Mouse (Mus musculus) cerebellum, adult 9-11 months (tissue): ENCODE measurements around the gene Ubl5.
"Not testable (repeated sequence)": the region's sequence is repeated elsewhere in the genome, so short reads cannot be mapped to it uniquely, and the experiment has no call there.

Source experiments
- DNase-seq: peaks from one replicate; pipeline ENCODE4 v3.0.0; 2022

Gene Ubl5

GRCm38 (mm10) chr9:20642101-20642895, at the start of gene Ubl5:
Gene Ubl5, plus strand, starts transcription at chr9:20642878.
- peak; percentile 67 for DNase-seq

DNA sequence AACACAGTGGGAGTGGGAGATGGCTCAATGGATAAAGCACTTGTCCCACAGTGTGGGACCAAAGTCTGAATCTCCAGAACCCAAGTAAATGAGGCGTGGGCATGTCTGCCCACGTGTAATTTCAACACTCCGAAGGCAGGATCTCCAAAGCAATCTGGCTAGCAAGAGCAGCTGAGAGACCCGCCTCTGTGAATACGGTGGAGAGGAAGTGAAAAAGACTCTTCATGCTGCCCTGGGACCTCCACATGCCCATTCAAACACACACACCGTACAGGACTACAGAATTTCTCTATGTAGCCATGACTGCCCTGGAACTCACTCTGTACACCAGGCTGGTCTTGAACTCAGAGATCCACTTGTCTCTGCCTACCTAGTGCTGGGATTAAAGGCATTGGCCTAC, 41.4 kb upstream of the Ubl5 start:
- no peak for DNase-seq

DNA sequence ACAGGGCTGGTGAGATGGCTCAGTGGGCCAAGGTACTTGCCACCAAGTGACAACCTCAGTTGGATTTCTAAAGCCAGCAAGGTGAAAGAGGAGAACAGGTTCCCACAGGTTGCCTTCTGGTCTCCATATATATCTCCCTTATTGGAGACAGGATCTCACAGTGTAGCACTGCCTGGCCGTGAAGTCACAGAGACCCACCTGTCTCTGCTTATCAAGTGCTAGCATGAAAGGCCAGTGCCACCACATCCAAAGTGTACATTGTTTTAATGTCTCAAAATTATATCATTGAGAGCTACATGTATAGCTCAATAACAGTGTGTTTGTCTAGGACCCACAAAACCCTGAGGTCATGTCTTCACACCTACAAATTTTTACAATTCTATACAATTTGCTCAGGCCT, 36.4 kb upstream of the Ubl5 start:
- DNase-seq: no peak

- DNase-seq: peak; percentile 90
These were observed 35.3 kb upstream of the Ubl5 start for GRCm38 (mm10) chr9:20607100-20607974.

GRCm38 (mm10) chr9:20609831-20610464, 32.7 kb upstream of the Ubl5 start:
- DNase-seq: no peak

DNA sequence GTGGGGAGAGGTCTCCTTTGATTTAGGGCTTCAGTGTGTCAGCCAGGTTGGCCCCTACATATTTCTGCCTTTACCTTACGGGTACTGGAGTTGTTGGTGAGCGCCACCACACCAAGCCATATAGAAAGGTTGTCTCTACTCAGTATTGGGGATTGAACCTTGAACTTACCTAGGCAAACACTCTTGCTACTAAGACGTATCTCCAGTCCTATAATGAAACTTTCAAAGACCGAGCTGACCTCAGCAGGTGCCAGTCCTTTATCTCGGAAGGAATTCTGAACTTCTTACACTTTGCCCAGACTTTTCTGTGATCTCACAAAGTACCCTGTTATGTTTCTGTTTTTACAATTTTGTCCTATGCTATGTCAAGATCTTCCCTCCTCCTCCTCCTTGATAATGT, 30.7 kb upstream of the Ubl5 start:
- no peak for DNase-seq

- no peak for DNase-seq
These were observed 26.0 kb upstream of the Ubl5 start for GRCm38 (mm10) chr9:20616685-20617084.

GRCm38 (mm10) chr9:20631332-20631731, 11.3 kb upstream of the Ubl5 start:
- DNase-seq: no peak

DNA sequence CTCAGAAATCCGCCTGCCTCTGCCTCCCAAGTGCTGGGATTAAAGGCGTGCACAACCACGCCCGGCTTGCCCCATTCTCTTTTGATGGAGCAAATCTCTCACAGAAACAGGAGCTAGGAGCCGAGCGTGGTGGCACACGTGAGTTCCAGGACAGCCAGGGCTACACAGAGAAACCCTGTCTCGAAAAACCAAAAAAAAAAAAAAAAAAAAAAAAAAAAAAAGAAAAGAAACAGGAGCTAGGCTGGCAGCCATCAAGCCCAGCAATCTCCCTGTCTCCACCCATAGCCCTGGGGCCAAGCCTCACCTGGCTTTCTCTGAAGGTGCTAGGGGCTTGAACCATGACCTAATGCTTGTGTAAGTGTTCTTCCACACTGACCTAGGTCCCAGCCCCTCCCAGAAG, 7.0 kb upstream of the Ubl5 start:
- not testable (repeated sequence) for DNase-seq

DNA sequence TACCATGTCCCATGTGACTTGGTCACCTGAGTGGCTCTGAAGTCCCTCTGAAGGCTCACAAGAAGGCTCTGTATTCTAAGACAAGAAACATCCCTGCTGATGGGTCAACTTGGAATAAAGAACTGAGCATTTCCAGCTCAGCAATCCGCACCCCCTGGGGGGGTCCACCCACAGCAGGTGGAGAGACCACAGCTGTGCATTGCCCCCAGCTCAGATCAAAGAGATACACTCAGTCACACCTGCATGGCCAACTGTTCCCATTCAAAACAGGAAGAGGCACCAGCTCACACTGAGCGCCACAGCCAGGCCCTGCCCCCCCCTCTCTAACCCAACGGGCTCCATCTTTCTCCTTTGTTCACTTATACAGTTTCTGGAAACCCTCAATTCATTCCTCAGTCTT, 6.4 kb upstream of the Ubl5 start:
- DNase-seq: no peak

DNA sequence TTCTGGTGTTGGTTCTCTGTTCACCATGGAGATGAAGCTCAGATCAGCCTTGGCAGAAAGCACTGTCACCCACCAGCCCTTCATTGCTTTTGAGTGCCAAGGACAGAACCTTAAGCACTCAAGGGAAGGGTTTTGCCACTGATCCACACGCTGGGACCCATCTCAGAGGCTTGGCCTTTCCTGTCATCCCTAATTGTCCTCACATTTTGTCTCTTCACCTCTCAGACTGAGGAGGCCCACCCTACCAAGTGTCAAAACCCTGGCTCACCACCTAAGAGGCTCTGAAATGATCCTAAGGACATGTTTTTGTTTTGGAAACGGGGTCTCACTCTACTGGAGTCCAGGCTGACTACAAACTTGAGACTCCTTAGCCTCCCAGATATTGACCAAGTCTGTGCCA, 5.9 kb upstream of the Ubl5 start:
- DNase-seq: no peak

DNA sequence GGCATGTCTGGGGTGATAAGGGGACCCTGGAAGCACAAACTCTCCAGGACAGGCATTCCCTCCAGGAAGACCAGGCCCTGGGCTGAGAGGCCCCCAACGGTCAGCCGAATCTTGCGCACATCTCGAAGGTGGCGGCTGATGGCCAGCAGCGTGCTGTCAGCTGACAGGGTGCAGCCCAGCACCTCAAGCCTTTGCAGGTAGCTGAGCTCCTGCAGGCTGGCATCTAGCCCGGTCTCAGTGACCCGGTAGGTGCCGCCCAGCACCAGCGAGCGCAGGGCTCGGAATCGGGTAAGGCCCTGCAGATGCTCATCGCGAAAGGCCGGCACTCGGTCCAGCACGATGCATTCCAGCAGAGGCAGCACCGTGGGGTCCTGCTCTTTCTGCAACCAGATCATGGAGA, 4.1 kb upstream of the Ubl5 start:
- DNase-seq: peak; percentile 12

DNA sequence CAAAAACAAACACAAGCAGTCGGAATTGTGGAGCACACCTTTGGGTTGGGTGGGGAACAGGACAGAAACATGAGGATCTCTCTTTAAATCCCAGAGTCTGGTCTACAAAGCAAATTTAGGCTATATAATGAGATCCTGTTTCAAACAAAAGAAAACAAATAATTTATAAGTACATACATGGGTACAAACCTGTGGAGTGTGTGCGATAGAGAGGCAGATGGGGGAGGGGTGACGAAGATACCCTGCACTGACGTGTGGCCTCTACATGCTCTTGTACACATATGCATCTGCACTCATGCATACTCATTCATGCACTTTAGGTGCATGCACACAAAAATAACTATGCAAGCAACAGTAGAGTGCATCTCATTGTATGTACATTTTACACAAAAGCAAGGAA, 3.2 kb upstream of the Ubl5 start:
- no peak for DNase-seq

DNA sequence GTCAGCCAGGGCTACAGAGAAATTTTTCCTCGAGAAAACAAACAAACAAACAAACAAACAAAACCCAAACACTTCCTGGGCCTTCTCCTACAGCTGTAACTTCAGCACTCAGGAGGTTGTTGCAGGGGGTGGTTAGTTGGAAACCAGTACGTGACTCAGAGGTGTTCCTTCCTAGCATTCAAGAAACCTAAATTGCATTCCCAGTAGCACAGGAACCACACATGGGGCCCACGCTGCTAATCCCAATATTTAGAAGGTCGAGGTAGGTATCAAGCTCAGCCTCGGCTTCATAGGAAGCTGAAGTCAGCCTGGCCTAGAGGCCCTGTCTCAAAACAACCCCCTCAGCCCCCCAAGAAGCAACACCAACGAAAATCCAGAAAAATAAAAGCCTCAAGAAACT, 1.2 kb upstream of the Ubl5 start:
- no peak for DNase-seq

- peak; percentile 73 for DNase-seq
These were observed 303 bp downstream of the Ubl5 start for GRCm38 (mm10) chr9:20642896-20643466.

GRCm38 (mm10) chr9:20643781-20644180, 1.1 kb downstream of the Ubl5 start:
- DNase-seq: no peak

GRCm38 (mm10) chr9:20644360-20645081, 1.8 kb downstream of the Ubl5 start, which contains the start of gene Fbxl12:
Gene Fbxl12, minus strand, starts transcription at chr9:20644767.
- DNase-seq: peak; percentile 78

DNA sequence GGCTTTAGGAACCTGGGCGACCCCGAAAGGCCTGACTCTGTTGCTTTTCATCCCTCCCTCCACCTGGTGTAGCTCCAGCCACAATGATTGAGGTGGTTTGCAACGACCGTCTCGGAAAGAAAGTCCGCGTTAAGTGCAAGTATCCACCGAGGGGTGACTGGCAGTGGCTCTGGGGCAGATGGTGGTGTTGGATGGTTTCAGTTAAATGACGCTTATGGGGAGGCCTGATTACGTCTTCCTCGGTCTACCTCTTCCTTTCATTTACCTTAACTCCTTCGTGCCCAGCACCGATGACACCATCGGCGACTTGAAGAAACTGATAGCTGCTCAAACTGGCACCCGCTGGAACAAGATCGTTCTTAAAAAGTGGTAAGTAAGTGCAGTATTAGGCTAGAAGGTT, 2.4 kb downstream of the Ubl5 start:
- DNase-seq: no peak

DNA sequence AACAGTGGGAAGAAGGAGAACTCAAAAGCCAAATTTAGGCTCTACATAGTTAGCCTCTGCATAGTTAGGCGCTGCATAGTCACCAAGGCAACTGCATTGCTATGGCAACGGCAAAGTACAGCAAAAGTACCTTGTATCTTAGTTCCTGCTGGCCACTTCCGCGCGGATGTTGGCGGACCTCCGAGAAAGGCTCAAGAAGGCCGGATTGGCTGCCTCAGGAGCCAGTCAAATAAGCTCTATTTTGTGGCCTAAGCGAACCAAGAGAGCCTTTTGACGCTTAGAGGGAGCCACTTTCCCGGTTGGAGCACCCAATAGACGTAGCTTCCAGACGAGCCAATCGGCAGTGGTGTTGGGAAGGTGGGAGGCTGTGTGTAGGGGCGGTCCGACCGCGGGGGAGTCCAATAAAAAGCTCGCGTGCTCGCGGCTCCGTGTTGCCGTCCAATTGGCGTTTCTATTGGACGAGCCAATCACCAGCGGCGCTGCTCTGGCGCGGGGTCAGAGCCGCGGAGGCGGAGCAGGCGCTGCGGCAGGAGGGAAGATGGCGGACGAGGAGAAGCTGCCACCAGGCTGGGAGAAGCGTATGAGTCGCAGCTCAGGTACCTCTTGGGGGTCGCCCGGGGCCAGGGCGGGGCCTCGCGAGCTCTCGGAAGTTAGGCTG, 9.1 kb downstream of the Ubl5 start, which contains the start of gene Pin1:
Gene Pin1 (plus strand): TSS at position 494 of the 658 bp plus-strand sequence.
- DNase-seq: peak; percentile 100

DNA sequence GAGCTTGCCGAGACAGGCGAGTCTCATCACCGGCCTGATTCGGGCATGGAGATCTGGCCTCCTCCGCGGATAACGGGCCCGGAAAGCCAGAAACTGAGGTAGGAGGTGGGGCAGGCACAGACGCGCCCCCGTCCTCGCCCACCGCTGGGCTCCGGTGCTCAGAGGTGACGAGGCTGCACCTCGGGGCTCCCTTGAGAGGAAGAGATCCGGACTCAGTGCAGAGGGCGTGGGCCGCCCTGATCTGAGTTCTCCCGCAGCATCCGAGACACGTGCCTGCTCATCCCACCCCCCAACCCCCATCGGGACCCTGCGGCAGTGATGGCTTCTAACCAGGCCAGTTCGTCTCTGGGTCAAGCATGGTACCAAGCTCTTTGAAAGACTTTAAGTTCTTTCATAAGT, 9.6 kb downstream of the Ubl5 start:
- no peak for DNase-seq

GRCm38 (mm10) chr9:20653859-20654258, 11.2 kb downstream of the Ubl5 start:
- no peak for DNase-seq

GRCm38 (mm10) chr9:20657546-20657945, 14.9 kb downstream of the Ubl5 start:
- no peak for DNase-seq
